Mouse (Mus musculus) thymus, postnatal 36 days (tissue): ENCODE measurements around the gene Dcaf5.
A peak's percentile ranks its signal among the peaks of the same experiment; 100 is the strongest.

ENCODE experiments used
- DNase-seq, 2 experiments: peaks; one replicate each; pipeline ENCODE4 v3.0.0; 2022; ENCODE audit warnings: mixed read lengths in 2 of 2

The Dcaf5 gene

GRCm38 (mm10) chr12:80331634-80332033 lies 104.8 kb downstream of the Dcaf5 start:
- DNase-seq = peak; percentile 22 to 42

DNA sequence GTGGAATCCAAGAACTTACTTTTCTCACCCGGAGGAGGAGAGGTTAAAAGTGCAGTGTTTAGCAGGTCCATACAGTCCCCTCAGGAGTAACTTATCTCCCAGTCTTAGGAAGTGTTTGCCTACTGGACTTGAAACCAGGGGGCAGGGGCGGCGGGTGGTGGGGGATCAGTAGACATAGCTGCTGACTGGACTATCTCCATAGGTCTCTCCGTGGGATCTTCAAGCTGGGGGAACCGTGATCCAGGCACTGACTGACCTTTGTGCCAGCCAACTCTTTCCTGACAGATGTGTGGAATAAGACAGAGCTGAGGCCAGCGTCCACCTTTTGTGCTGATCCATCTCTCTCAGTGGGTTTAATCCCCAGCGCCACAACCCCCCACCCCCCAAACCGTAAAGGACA lies 105.6 kb downstream of the Dcaf5 start:
- DNase-seq = no peak

DNA sequence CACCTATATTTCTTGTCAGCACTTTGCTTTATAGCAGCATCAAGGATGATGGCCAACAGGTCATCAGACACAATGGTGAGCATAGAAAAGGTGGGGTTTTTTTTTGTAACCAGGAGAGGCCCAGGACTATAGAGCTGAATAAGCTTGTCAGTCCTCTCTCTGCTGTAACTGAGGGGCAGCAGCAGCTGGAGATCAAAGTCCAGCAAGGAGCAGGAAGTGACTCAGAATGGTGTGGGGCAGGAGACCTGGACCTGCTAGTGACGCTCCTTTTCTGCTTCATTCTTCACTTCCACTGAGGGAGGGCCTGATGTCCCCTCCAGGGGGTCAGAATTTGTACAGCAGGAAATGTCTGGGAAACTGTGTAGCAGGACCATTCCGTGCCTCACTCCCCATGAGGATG lies 106.8 kb downstream of the Dcaf5 start:
- DNase-seq = no peak

DNA sequence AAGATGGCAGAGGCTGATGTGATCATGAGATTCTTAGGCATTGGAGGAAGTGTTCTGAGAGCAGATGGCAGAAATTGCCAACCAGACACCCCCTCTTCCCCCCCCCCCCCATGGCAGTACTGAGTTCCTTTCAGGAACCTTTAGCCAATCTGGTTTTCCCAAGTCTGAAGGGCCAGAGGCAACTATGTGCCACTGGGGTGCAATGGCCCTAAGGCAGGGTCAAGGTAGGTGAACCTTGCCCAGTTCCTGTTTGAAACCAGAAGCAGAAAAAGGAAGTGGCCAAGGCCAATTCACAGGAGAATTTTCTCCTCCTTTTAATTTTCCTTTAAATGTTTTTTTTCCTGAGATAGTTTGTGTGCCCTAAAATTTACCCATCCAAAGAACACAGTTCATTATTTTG lies 110.4 kb downstream of the Dcaf5 start:
- DNase-seq = no peak

DNA sequence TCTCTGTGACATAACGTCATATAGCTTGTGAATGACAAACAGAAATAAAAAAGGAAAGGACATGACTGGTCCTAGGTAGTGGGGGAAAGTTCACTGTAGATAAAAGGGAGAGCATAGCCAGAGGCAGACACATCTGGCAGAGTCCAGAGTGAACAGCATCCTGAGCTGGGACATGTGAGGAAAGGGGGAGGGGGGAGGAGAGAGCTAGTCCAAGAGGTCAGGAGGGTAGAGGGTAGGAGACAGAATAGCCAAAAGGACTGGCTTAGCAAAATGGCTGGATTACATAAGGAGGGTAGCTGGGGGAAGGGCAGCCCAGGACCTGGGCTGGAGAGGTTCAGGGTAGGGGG lies 111.6 kb downstream of the Dcaf5 start:
- no peak for DNase-seq

DNA sequence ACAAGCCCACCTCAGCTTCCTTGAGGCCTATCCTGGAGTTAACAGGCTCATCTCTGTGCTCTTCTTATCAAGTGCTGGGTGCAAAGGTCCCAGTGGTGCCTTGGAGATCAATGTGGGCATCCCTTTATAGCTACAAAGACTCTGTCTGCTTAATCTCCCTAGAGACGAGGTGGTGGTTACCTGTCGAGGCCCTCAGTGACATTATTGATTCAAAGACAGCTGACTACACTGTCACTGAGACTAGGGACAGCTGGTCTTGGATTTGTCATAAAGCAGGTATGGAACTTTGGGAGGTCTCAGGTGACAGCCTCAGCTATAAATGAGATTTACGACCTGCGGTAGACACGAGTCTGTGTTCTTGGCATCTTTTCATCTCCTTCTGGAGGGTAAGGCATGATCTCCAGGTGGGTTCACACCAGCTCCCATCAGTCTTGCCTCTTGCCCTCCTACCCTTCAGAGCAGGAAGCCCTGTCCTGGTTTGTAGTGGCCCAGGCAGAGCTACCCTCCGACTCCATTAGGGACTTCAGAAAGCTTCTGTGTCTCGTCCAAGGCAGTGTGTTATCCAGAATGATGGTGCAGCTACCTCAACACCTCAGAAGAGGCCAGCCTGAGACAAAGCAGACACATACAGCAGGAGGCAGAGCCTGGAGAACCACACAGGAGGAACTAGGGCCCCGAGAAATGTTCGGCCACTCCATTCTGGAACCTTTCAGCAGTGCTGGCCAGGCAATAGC lies 112.2 kb downstream of the Dcaf5 start:
- DNase-seq = no peak

DNA sequence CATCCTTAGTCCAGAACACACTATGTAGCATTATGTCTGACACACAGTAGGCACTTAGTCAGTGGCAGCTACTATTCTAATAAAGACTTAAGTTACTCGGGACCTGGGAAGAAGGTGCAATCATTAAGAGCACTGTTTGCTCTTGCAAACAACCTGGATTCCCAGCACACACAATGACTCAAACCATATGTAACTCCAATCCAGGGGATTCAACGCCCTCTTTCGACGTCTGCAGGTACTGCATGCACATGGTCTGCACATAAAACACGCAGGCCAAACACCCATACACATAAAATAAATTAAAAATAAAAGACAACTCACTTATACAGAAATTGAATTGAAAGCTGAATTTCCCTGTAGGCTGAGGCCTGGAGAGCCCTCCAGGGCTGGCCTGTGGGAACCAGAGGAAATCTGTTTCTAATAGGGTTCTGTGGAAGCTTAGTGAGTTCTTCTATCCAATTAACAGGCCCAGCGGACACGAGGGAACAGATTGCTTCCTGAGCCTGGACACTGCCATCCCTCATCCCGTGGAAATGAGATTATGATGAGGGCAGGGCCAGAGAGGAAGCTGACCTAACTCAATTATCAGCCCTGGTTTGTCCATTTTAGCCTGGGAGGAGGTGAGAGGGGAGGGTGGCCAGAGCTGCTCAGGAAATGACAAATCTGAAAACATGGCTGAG lies 112.9 kb downstream of the Dcaf5 start:
- DNase-seq = no peak

DNA sequence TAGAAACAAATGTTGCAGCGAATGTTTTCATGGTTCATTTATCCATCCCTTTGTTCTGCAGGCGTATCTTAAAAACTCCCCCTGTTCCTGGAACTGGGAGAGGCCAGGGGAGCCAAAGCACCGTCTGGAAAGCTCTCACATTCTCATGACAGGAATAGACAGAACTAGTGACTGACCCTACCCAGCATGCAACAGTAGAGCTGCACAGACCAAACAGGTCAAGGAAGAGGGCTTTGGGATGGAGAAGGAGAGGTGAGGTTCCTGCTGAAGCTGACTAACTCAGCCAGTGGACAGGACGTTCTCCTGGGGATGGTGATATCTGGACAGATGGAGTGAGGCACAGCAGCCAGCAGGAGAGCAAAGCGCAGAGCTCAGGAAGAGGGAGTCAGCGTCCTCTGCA lies 113.9 kb downstream of the Dcaf5 start:
- DNase-seq = no peak

- DNase-seq = no peak
These were observed 117.3 kb downstream of the Dcaf5 start for GRCm38 (mm10) chr12:80319062-80319461.

DNA sequence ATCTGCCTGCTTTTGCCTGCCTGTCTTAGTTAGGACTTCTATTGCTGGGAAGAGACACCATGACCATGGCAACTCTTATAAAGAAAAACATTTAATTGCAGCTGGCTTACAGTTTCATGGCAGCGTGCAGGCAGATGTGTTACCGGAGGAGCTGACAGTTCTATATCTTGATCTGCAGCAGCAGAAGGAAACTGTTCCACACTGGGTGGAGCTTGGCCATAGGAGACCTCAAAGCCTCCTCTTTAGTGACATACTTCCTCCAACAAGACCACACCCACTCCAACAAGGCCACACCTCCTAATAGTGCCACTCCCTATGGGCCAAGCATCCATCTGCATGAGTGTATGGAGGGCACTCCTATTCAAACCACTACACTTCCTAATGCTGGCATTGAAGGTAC lies 121.1 kb downstream of the Dcaf5 start:
- DNase-seq = no peak

DNA sequence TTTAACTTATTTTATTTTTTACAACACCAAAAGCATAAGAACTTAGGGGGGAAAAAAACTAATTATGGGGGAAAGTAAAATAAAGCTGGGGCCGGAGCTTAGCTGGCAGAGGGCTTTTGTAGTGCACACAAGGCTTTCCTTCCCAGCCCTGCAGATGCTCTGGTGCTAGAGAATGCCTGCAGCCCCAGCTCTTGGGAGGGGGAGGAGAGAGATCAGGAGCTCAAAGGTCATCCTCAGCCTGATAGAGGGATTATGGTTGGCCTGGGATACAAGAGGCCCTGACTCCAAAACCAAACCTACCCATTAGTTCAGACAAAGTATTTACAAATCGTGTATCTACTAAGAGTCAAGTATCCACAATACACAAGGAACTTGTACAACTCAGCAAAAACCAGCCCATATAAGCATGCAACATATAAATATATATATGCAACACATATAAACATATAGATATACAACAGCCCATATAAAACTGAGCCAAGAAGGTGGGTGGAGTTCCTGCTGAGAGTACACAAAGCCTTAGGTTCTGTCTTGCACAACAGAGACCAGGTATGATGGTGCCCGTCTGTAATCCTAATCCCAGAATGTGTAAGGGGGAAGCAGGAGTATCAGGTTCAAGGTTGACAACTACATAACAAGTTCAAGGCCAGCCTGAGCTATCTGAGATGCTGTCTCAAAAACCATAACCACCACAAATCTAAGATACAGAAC lies 124.3 kb downstream of the Dcaf5 start:
- no peak for DNase-seq

- DNase-seq = no peak
These were observed 128.8 kb downstream of the Dcaf5 start for GRCm38 (mm10) chr12:80307556-80307955.

GRCm38 (mm10) chr12:80304518-80304917 lies 131.9 kb downstream of the Dcaf5 start:
- DNase-seq = no peak

GRCm38 (mm10) chr12:80300833-80301456 lies 135.5 kb downstream of the Dcaf5 start:
- DNase-seq = no peak

- DNase-seq = peak; percentile 17 to 41
These were observed 137.7 kb downstream of the Dcaf5 start for GRCm38 (mm10) chr12:80298714-80299113.

- no peak for DNase-seq
These were observed 144.4 kb downstream of the Dcaf5 start for GRCm38 (mm10) chr12:80291895-80292435.

GRCm38 (mm10) chr12:80290964-80291363 lies 145.4 kb downstream of the Dcaf5 start:
- no peak for DNase-seq

DNA sequence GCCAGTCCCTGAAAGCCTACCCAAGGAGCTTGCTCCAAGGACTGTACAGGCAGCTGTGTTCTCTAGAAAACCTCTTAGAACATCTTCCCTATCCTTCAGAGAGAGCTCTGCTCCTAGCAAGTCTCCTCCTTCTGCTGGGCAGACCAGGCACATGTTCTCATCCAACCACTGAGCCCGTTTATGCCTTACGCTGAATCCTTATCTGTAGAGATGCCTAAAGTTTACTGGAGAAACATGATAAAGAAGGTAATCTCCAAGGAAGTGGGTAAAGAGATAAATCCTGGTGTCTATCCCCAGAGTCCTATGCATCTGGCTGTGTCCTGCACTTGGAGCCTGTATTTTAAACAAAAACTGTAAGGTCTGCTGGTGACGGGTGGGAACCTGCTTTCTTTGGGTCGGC lies 145.9 kb downstream of the Dcaf5 start:
- no peak for DNase-seq

- no peak for DNase-seq
These were observed 146.7 kb downstream of the Dcaf5 start for GRCm38 (mm10) chr12:80289722-80290121.

DNA sequence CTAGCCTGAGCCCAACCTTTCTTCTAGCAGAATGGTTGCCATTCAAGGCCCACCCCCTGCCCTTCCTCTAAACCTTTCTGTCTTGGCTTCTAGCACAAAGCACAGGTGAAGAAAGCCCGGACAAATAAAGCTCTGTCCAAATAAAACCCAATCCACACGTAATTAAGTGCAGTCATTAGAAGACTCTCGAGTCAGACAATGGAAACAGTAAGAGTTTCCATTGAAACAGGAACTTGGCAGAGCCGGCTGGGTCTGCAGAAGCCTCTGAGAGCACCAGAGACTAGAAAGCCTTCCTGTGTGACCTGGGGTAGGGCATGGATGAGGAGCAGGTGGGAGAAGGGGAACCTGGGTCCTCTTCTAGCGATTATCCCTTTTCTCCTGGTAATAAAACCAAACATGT lies 150.5 kb downstream of the Dcaf5 start:
- DNase-seq = no peak
